Mouse (Mus musculus) cerebellum, adult 9-11 months (tissue): Measurements from ENCODE around the gene Pecam1.
"Not testable (repeated sequence)": the region's sequence is repeated elsewhere in the genome, so short reads cannot be mapped to it uniquely, and the experiment has no call there.

ENCODE experiments used
- DNase-seq: peaks from one replicate; pipeline ENCODE4 v3.0.0; 2022

Pecam1 gene

GRCm38 (mm10) chr11:106618768-106619167, 131.7 kb downstream of the Pecam1 start:
- not testable (repeated sequence) for DNase-seq

- DNase-seq, result no peak
Observed at GRCm38 (mm10) chr11:106617821-106618580, 132.4 kb downstream of the Pecam1 start.

GRCm38 (mm10) chr11:106615561-106615960, 134.9 kb downstream of the Pecam1 start:
- no peak for DNase-seq

GRCm38 (mm10) chr11:106614339-106614645, 136.1 kb downstream of the Pecam1 start:
- peak; percentile 52 for DNase-seq

DNA sequence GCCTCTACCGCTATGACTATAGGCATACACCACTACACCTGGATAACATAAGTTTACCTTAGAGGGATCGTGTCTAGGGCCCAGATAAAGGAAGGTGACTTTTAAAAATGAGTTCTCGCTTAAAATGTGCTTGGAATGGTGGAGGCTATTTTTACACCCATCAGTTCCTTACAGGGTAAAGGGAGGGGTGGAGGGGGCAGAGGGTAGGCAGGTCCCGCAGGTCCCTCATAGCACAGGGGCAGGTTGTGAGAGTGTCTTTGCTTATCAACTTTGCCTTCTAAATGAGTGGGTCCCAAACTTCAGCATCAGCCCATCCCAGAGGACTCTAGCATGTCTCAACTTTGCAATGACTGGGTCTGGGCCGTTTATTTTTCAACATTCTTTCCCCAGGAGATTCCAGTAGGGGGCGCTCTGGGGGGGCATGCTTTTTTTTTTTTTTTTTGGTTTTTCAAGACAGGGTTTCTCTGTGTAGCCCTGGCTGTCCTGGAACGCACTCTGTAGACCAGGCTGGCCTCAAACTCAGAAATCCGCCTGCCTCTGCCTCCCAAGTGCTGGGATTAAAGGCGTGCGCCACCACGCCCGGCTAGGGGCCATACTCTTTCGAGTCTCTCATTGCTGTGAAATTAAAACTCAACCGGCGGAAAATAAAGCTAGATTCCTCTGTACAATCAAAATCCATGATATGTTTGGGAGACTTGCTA, 136.6 kb downstream of the Pecam1 start:
- DNase-seq, result peak; percentile 52

- peak; percentile 99 for DNase-seq
Observed at GRCm38 (mm10) chr11:106612961-106613637, 137.3 kb downstream of the Pecam1 start, which contains the start of gene Tex2. Gene Tex2, minus strand, starts transcription at chr11:106613423.

DNA sequence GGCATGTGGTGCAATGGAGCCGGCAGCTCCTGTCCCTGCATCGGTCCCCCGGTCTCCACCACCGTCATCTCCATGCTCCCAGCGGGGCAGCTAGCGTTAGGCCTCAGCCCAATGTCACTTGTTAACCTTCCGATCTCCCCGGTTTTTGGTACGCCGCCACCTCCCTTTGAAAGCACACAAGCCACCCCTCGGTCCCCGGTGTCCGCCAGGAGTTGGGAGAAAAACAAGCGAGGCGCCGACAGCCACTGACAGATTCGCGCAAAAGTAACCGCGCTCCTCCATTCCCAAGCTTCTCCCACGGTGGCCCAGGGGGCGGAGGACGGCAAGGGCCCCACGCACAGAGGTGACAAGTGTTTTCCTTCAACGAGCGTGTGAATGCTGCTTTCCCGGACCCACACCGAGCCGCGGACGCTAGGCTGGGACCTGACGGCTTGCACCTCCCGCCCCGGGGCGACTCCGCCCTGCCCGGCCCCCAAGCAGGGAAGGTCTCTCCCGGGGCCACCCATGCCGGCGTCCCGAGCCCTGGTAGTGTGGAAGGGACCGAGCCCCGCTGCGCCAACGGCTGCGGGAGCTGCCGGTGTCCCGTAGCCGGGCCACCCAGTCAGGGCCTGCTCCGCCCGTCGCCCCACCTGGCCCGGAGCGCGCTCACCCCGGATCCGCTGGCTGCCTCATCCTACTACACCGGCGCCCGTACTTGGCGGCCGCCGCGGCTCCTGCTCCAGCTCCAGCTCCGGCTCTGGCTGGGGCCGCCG, 138.0 kb downstream of the Pecam1 start:
- peak; percentile 72 for DNase-seq

DNA sequence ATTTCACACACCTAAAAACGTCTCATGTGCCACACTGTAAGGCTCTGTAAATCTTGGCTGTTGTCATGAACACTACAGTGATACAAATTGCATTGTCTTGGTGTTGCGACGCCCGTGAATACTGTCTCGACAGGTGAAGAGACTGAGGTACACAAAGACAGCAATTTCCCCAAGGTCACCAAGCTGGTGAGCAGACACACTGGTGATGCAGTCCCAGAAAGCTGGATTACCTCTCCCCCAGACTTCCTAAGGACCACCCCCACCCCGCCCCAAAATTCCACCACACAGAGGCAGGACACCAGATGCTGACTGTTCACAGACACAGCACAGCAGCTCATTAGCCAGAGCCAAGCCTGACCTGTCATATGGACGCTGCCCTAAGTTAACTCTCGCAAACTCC, 140.7 kb downstream of the Pecam1 start:
- DNase-seq, result no peak

DNA sequence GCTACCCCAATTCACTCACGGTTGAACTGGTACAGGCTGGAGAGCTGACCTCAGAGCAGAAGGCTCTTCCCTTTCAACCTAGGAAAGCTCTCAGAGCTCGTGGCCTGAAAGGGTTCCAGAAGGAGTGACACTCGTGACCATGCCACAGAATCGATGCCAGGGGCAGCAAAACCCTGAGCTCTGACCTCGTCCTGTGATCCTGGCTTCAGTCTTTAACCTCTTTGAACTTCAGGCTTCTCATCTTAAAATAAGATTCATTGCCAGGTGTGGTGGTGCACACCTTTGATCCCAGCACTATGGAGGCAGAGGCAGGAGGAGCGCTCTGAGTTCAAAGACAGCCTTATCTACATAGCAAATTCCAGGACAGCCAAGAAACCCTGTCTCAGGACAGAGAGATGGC, 143.1 kb downstream of the Pecam1 start:
- DNase-seq, result no peak

- no peak for DNase-seq
Observed at GRCm38 (mm10) chr11:106606042-106606441, 144.4 kb downstream of the Pecam1 start.
